Mouse (Mus musculus) kidney, adult 10 weeks (tissue): ENCODE data around the gene Tlk1. TPM values are rescaled to one million over a fixed set of nuclear protein-coding genes. Genes with fewer than 3 reads are reported as not detected.

ENCODE experiments used
- polyA plus RNA-seq: library from polyadenylated mRNA; stranded (reverse); fragments of 350-450 nt; fragmentation: Illumina TruSeq; extraction: RNeasy Lipid Tissue Mini Kit (QIAGEN cat#74804); gene quantifications from one replicate; pipeline ENCODE4 v1.2.3, GENCODE M21; 2014; ENCODE audit warnings: low read depth, low replicate concordance

Gene Tlk1
- polyA plus RNA-seq: 135 TPM

GRCm38 (mm10) chr2:70825371-70826051, at the start of gene Tlk1:
Tlk1 (minus strand) TSS chr2:70825728.

Other genes starting within 250 kb of the Tlk1 start
- gene Gorasp2, start 164.2 kb downstream of the Tlk1 start, polyA plus RNA-seq: 58.6 TPM
- not detected for gene Gm26558, start 163.6 kb downstream of the Tlk1 start, polyA plus RNA-seq
- gene Dcaf17, start 229.6 kb upstream of the Tlk1 start, polyA plus RNA-seq: 17.9 TPM
- 34.1 TPM for gene Mettl8, start 229.9 kb upstream of the Tlk1 start, polyA plus RNA-seq